Mouse (Mus musculus): ENCODE results near the gene Zfp385a.

GRCm38 (mm10) chr15:103304616-103304969 is 35.3 kb downstream of the Zfp385a start:
- TF ChIP-seq CTCF (IDR thresholded peaks at IDR 0.05; ENCODE audit: low read depth) (no peak), EP300 (IDR thresholded peaks at IDR 0.05; ENCODE audit: low read depth) (no peak)

Measured in liver, postnatal 0 days (tissue).